Mouse (Mus musculus) heart, embryonic 14.5 days (tissue): ENCODE measurements around the gene Ccdc9. TPM values are rescaled to one million over a fixed set of nuclear protein-coding genes. Genes with fewer than 3 reads are reported as not detected.
"Not testable (repeated sequence)": the region's sequence is repeated elsewhere in the genome, so short reads cannot be mapped to it uniquely, and the experiment has no call there.

ENCODE experiments used
- ATAC-seq: fragments of 200-750 bp; cut with Nextera tagmentation; 2 replicates; pipeline ENCODE4 v1.8.0; 2017; ENCODE audit warnings: low read depth, moderate TSS enrichment; ENCODE audit not compliant: insufficient number of reproducible peaks, insufficient read depth, low FRiP score
- H3K27ac ChIP-seq, 2 experiments: fragments of 200-500 bp in 1 of 2; fragments of 300-500 bp in 1 of 2; sonication (generic) in 1 of 2; replicated peaks in 1 of 2; 2 replicates each; pipeline ENCODE4 v1.5.1; 2012 to 2014; ENCODE audit warnings: low read depth in 2 of 2, low read length in 2 of 2, control low read depth in 1 of 2, mild to moderate bottlenecking in 1 of 2, mixed read lengths in 1 of 2; ENCODE audit not compliant: control insufficient read depth in 1 of 2, insufficient read depth in 1 of 2
- H3K27me3 ChIP-seq: fragments of 300-500 bp; sonication (generic); 2 replicates; pipeline ENCODE4 v1.6.1; 2014; ENCODE audit warnings: mild to moderate bottlenecking, low read length, control low read depth; ENCODE audit not compliant: control insufficient read depth, insufficient read depth
- H3K36me3 ChIP-seq: fragments of 300-500 bp; sonication (generic); 2 replicates; pipeline ENCODE4 v1.6.1; 2014; ENCODE audit warnings: mild to moderate bottlenecking, control low read depth, low read length, mixed read lengths; ENCODE audit not compliant: control insufficient read depth, insufficient read depth
- H3K4me1 ChIP-seq, 2 experiments: fragments of 200-500 bp in 1 of 2; fragments of 300-500 bp in 1 of 2; sonication (generic) in 1 of 2; 2 replicates each; pipeline ENCODE4 v1.6.1; 2012 to 2014; ENCODE audit warnings: low read length in 2 of 2, control low read depth in 1 of 2, mixed read lengths in 1 of 2; ENCODE audit not compliant: control insufficient read depth in 2 of 2, insufficient read depth in 2 of 2
- H3K4me2 ChIP-seq: fragments of 300-500 bp; sonication (generic); 2 replicates; pipeline ENCODE4 v1.6.1; 2014; ENCODE audit warnings: mild to moderate bottlenecking, low read length
- H3K4me3 ChIP-seq, 2 experiments: fragments of 200-500 bp in 1 of 2; fragments of 300-500 bp in 1 of 2; sonication (generic) in 1 of 2; 2 replicates each; pipeline ENCODE4 v1.5.1; 2012 to 2014; ENCODE audit warnings: low read length in 2 of 2, mild to moderate bottlenecking in 2 of 2, control low read depth in 1 of 2, low read depth in 1 of 2, moderate library complexity in 1 of 2; ENCODE audit not compliant: control insufficient read depth in 1 of 2, insufficient read depth in 1 of 2
- H3K9ac ChIP-seq: fragments of 300-500 bp; sonication (generic); 2 replicates; pipeline ENCODE4 v1.6.1; 2014; ENCODE audit warnings: mild to moderate bottlenecking, low read length
- H3K9me3 ChIP-seq: fragments of 300-500 bp; sonication (generic); 2 replicates; pipeline ENCODE4 v1.6.1; 2016; ENCODE audit warnings: low read length, control low read depth; ENCODE audit not compliant: control insufficient read depth
- WGBS: fragments of 180-500 bp; shearing (Covaris S2); extraction: QIAGEN DNeasy Blood & Tissue Kit; methylation state at CpG from one replicate; pipeline ENCODE4 v1.1.7; 2014; 5-methylcytosine and 5-hydroxymethylcytosine counted together
- polyA plus RNA-seq: library from polyadenylated mRNA; unstranded; fragments of >200 nt; fragmentation: Nextera tagmentation; extraction: Ambion mirVana; gene quantifications from 2 replicates; pipeline ENCODE4 v1.2.1, GENCODE M21; 2014

Gene Ccdc9
- polyA plus RNA-seq, 1 experiment from 2014 or later, result 10.6 TPM

- Histone ChIP-seq H3K9me3 (no peaks in the 10 kb centered on the region), H3K9ac (peak overlapping the region; percentile 97), H3K36me3 (no peaks in the 10 kb centered on the region), H3K4me2 (peak overlapping the region; percentile 98), H3K4me3 (peak overlapping the region; percentile 90 to 94), H3K27ac (peak overlapping the region in 1 of 2 experiments; percentile 99; a peak in 2 of 4 replicates), H3K4me1 (peaks cover 17 to 33% of the 10 kb centered on the region in 2 experiments), H3K27me3 (no peaks in the 10 kb centered on the region)
- under 1% methylated on average over 30 of the region's 31 CpGs for WGBS
- ATAC-seq, result no peak
Measured at GRCm38 (mm10) chr7:16310521-16311452, 24.2 kb upstream of the Ccdc9 start.

DNA sequence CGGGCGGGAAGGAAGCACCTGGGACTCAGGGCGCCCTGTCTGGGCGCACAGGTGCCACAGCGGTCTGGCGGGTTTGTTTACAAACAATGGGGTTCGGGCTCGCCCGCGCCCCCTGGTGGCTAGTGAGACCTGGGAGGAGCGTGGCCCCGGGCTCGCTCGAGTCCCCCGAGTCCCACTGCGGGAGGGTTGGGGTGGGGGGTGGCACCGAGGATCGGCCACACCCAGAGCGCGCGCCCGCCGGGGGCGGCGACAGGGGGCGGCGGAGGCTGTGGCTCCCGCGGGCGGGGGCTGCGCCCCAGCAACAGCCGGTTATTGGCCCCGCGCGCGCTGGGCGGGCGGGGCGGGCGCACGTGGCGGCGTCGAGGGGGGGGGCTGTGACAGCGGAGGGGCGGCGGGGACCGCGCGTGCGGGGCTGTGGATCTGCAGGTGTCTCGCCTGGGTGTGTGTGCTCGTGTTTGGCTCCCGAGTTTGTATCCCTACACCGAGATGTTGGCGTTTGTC is 23.5 kb upstream of the Ccdc9 start:
- Histone ChIP-seq H3K4me2 (peak overlapping the region; percentile 98), H3K4me1 (peaks cover 17 to 33% of the 10 kb centered on the region in 2 experiments), H3K27me3 (no peaks in the 10 kb centered on the region), H3K27ac (peak overlapping the region; percentile 65 to 99; a peak in 3 of 4 replicates), H3K9me3 (no peaks in the 10 kb centered on the region), H3K4me3 (peak overlapping the region; percentile 90 to 94), H3K9ac (peak overlapping the region; percentile 97), H3K36me3 (no peaks in the 10 kb centered on the region)
- under 1% methylated on average over 52 of the region's 56 CpGs for WGBS
- peak; percentile 18 for ATAC-seq

DNA sequence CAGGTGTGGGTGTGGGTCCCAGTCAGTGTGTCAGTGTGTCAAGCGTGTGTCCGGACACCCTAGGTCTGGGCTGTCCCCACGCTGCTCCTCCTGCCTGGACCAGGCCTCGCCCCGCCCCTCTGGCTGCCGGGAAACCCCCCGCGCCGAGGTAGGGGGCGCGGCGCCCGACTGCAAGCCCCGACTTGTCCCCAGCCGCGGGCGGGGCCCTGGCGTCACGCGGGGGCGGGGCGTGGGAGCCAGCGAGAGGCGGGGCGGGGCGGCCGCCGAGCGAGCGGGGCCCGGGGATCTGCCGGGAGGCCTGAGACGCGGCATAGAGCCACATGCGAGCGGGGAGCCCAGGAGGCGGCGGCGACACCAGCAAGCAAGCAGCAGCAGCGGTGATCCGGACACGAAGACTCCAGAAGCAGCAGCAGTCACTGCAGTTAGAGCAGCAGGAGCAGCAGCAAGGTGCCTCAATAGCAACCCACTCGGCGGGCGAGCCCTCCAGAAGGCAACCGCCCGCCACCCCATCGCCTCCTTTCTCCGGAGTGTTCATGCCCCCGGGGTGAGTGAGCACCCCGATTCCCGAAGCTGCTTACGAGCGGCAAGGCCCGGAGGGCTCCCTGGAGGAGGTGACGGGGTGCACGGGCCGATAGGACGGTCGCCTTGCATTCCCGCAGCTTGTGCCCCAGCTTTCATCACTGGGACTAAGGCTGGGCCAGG is 22.9 kb upstream of the Ccdc9 start:
- H3K9ac ChIP-seq, result peak overlapping the region; percentile 97
- WGBS, result under 1% methylated on average over 60 of the region's 61 CpGs
- peak overlapping the region; percentile 98 for H3K4me2 ChIP-seq
- peak overlapping the region; percentile 65 to 99 for H3K27ac ChIP-seq
- peak; percentile 33 for ATAC-seq
- H3K36me3 ChIP-seq, result no peaks in the 10 kb centered on the region
- no peaks in the 10 kb centered on the region for H3K27me3 ChIP-seq
- H3K4me1 ChIP-seq, result peaks cover 16 to 33% of the 10 kb centered on the region in 2 experiments
- H3K4me3 ChIP-seq, result peak overlapping the region; percentile 90 to 94
- no peaks in the 10 kb centered on the region for H3K9me3 ChIP-seq

DNA sequence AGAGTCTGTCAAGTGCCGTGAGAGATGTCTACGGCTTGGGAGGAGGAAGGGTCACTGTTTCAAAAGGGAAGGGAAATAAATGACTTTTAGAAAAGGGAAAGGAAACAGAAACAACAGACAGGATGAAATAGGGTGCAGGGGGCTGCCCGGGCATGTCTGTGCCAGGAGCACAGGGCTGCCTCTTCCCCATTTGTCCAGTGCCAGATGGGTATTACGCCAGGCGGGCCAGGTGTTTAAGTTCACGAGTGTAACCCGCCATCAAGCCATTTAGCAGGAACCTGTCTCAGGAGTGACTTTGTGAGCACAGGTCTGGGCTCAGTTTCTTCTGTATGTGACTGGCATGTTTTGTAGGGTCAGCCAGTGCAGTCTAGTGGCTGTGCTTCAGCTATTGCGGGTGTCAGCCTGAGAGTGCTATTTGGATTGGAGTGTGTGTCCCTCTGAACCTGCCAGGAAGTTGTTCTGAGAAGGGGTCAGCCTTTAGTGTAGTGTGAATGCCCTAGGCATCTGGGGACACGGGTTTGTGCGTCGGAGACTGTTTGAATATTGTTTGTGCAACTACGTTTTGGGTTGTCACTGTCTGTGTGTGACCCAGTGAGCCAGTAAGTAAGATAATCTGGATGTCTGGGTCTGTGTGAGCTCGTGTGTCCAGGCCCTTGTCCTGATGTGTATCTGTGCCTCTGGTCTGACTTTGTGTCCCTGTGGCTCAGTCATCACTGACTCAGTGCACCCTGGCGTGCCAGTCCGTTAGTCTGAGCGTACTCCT is 22.1 kb upstream of the Ccdc9 start:
- peak overlapping the region; percentile 90 to 94 for H3K4me3 ChIP-seq
- H3K4me1 ChIP-seq, result peaks cover 13 to 29% of the 10 kb centered on the region in 2 experiments
- H3K9me3 ChIP-seq, result no peaks in the 10 kb centered on the region
- H3K27ac ChIP-seq, result peak overlapping the region; percentile 35 to 99
- ATAC-seq, result no peak
- peak overlapping the region; percentile 98 for H3K4me2 ChIP-seq
- H3K9ac ChIP-seq, result peak overlapping the region; percentile 97
- no peaks in the 10 kb centered on the region for H3K36me3 ChIP-seq
- 41% methylated on average over 16 of the region's 16 CpGs for WGBS
- no peaks in the 10 kb centered on the region for H3K27me3 ChIP-seq

DNA sequence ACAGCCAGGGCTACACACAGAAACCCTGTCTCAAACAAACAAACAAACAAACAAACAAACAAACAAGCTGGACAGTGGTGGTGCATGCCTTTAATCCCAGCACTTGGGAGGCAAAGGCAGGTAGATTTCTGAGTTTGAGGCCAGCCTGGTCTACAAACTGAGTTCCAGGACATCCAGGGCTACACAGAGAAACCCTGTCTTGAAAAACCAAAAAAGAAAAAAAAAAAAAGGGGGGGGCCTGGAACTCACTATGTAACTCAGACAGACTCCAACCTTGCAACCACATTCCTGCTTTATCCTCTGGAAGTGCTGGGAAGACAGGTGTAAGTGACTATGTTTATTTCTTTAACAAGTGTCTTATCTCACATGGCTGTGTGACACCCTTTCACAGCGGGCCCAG is 21.5 kb upstream of the Ccdc9 start, which contains the start of gene Bbc3:
Gene Bbc3 (plus strand): TSS at position 301 of the 400 bp plus-strand sequence.
- ATAC-seq, H3K36me3 ChIP-seq, H3K27me3 ChIP-seq, H3K9me3 ChIP-seq: not testable (repeated sequence)
- H3K9ac ChIP-seq, result peak within 1 kb of the TSS; percentile 97
- 25% methylated on average over 1 of the region's 1 CpGs for WGBS
- peak within 1 kb of the TSS; percentile 90 to 94 for H3K4me3 ChIP-seq
- H3K27ac ChIP-seq, result peak within 1 kb of the TSS; percentile 35 to 99
- H3K4me2 ChIP-seq, result peak within 1 kb of the TSS; percentile 98
- peaks cover 10 to 24% of the 10 kb centered on the region in 2 experiments for H3K4me1 ChIP-seq

DNA sequence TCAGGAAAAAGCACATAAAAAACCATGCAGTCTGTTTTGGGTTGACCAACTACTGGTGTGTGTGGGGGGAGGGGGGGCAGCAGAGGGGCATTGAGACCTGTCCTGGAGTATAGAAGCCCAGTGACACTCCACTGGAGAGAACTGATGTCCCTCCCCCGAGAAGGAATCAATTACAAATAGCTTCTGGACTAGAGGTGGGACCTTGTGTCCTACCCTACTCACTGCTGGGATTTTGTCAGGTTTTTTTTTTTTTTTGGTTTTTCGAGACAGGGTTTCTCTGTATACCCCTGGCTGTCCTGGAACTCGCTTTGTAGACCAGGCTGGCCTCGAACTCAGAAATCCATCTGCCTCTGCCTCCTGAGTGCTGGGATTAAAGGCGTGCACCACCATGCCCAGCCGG is 20.5 kb upstream of the Ccdc9 start:
- H3K27ac ChIP-seq, H3K4me3 ChIP-seq, H3K9me3 ChIP-seq, ATAC-seq, H3K36me3 ChIP-seq, H3K27me3 ChIP-seq, H3K4me2 ChIP-seq, H3K9ac ChIP-seq: not testable (repeated sequence)
- 75% methylated on average over 6 of the region's 6 CpGs for WGBS
- H3K4me1 ChIP-seq, result peaks cover 7 to 20% of the 10 kb centered on the region in 2 experiments; a peak in 3 of 4 replicates
